Mouse (Mus musculus): Measurements from ENCODE around the gene Smok3b.

DNA sequence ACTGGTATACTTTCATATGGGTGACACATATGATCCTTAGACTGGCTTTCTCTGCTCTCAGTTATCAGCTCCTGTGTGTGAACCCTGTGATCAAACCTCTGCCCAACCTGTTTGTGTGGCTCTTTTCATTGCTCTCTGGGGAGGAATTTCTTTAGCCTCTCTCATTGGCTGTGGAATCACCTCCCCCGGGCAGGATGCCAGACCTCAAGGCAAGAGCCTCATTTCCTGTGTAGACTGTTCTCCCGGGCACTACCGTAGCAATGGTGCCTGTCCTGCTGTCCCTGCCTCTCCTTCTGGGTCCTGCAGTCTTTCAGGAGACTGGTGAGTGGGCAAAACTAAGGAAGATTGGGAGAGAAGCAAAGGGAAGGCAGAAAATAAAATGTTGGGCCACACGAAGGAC, 39.9 kb upstream of the Smok3b start, which contains the start of gene Azgp1:
- TF ChIP-seq GATA1 (IDR thresholded peaks at IDR 0.05; ENCODE audit: borderline replicate concordance, low read length), result no peak
- no peak for TF ChIP-seq FLI1 (IDR thresholded peaks at IDR 0.05; ENCODE audit: low read length)

Data from megakaryocyte, embryonic 14.5 days (primary cell).